ENCODE assay signal across 8 mouse cellular contexts in the genomic region with DNA sequence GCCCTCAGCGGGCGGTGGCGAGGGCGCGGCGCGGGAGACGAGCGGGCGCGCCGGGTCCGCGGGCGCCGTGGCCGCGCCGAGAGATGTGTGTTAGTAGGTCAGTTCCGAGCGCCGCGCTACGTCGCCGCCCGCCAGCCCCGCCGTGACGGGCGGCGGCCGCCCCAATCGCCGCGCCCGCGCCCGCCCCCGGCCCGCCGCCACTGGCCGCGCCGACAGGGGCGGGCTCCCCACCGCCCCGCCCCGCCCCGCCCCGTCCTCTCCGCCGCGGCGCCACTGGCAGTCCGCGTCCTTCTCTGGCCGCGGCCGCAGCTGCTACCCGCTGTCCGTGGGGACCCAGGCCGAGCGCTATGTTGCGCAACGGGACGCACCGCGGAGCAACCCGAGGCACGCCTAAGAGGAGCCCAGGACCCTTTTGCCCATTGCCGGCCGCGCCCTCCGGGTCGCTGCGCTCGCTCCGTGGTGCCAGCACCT. TPM values are rescaled to one million over a fixed set of nuclear protein-coding genes. Genes with fewer than 3 reads are reported as not detected.
DNase-seq lines count a peak whose midpoint lies in the region; ATAC-seq lines count a peak whose summit lies in the region.

Gene Nfil3, minus strand, starts transcription at position 123 of the 471 bp plus-strand sequence.

- H3K9ac ChIP-seq in intestine, embryonic 14.5 days (ENCODE audit: low read length), result peak within 1 kb of the TSS; percentile 89

- no peak for DNase-seq in cerebellum, adult 9-11 months
- DNase-seq in gastrocnemius, postnatal 36 days, result peak; percentile 69 to 78
- DNase-seq in intestine, embryonic 14.5 days (ENCODE audit: low spot score), result no peak
- peak in 1 of 2 experiments; percentile 85 for DNase-seq in left cerebral cortex, postnatal 36 days (ENCODE audit: low spot score in 2 of 2)
- peak; percentile 80 for DNase-seq in right cerebral cortex, postnatal 14 days

- peak; percentile 68 for ATAC-seq in cerebellum, adult (ENCODE audit: insufficient number of reproducible peaks, low FRiP score, low TSS enrichment)
- ATAC-seq in common myeloid progenitor, adult 5-6 weeks (replicated peaks; ENCODE audit: low read depth, poor library complexity, severe bottlenecking), result peak; percentile 14
- peak; percentile 80 for ATAC-seq in intestine, embryonic 14.5 days (replicated peaks; ENCODE audit: low FRiP score, low TSS enrichment, low read depth)
- peak; percentile 54 for ATAC-seq in megakaryocyte-erythroid progenitor cell, adult 5-6 weeks (replicated peaks; ENCODE audit: low FRiP score, low TSS enrichment, poor library complexity, severe bottlenecking)

- H3K27ac ChIP-seq in intestine, embryonic 14.5 days (ENCODE audit: low read depth), result peak within 1 kb of the TSS; percentile 94

- WGBS in intestine, embryonic 14.5 days, result 1% methylated on average over 51 of the region's 79 CpGs

- H3K36me3 ChIP-seq in intestine, embryonic 14.5 days (ENCODE audit: control insufficient read depth, insufficient read depth, low read length), result no peaks in the 10 kb centered on the region

- H3K4me1 ChIP-seq in intestine, embryonic 14.5 days (replicated peaks; ENCODE audit: control insufficient read depth, insufficient read depth, low read length), result peaks cover 11% of the 10 kb centered on the region

- H3K27me3 ChIP-seq in intestine, embryonic 14.5 days (replicated peaks; ENCODE audit: control insufficient read depth, insufficient read depth, low read length), result 0 out of 2 replicates have a peak, but pooled peaks cover 5% of the 10 kb centered on the region

- peak within 1 kb of the TSS; percentile 90 for H3K4me3 ChIP-seq in intestine, embryonic 14.5 days (ENCODE audit: low read depth, low read length)

- intact Hi-C loops in gastrocnemius, postnatal 36 days (cut with DNase I), result loop anchor here (2.0 kb wide), 1 partner anchor 100 kb away; no protein-coding TSS in a partner anchor
- intact Hi-C loops in left cerebral cortex, postnatal 36 days (cut with DNase I), result loop anchor here (1.0 to 5.0 kb wide), 4 partner anchors 52 to 163 kb away; partner anchors contain the start of gene Auh

- H3K9me3 ChIP-seq in intestine, embryonic 14.5 days (ENCODE audit: control insufficient read depth, low read length), result no peaks in the 10 kb centered on the region

- peak within 1 kb of the TSS; percentile 100 for H3K4me2 ChIP-seq in intestine, embryonic 14.5 days (ENCODE audit: low read length)

RNA-seq across cellular contexts. Expression of gene Nfil3, which starts in this region (rescaled TPM):
- 6.5 and 7.1 TPM in 2 replicates for total RNA-seq in common myeloid progenitor, adult 5-6 weeks (2017)
- 10 to 100 TPM; 20.0 to 60.9 TPM for total RNA-seq in gastrocnemius, postnatal 36 days (2021)
- polyA plus RNA-seq in intestine, embryonic 14.5 days (2014; fragmentation: Nextera tagmentation; extraction: Ambion mirVana), result 28.5 and 30.1 TPM in 2 replicates
- 10 to 100 TPM; 13.3 to 15.5 TPM for total RNA-seq in left cerebral cortex, postnatal 36 days (2021)
- 0.64 TPM in 1 of 2 replicates, not detected in the other for total RNA-seq in megakaryocyte-erythroid progenitor cell, adult 5-6 weeks (2014; fragmentation: Nextera tagmentation)
- total RNA-seq in megakaryocyte-erythroid progenitor cell, adult 5-6 weeks (2017), result 0.85 and 0.88 TPM in 2 replicates

Comparison
In these comparisons a context has a peak if more than half of its experiments do, and no peak if none do; other contexts are left out.
1. Peak in ATAC-seq in megakaryocyte-erythroid progenitor cell, adult 5-6 weeks; RNA of the gene not detected or under 1 TPM.
2. ATAC-seq: peak in every context shown above with its lines; median percentile 80 in intestine, embryonic 14.5 days; 68 in cerebellum, adult; 54 in megakaryocyte-erythroid progenitor cell, adult 5-6 weeks; 14 in common myeloid progenitor, adult 5-6 weeks.
3. DNase-seq: peak in gastrocnemius, postnatal 36 days (2 of 2) and right cerebral cortex, postnatal 14 days (single experiment); none in cerebellum, adult 9-11 months (single experiment) and intestine, embryonic 14.5 days (single experiment).